Mouse (Mus musculus): ENCODE results near the gene Nhlh1.
A peak's percentile ranks its signal among the peaks of the same experiment; 100 is the strongest.

The Nhlh1 gene

GRCm38 (mm10) chr1:172016660-172017516, 40.5 kb downstream of the Nhlh1 start:
- no peak for DNase-seq (ENCODE audit: low spot score in 2 of 2)

DNA sequence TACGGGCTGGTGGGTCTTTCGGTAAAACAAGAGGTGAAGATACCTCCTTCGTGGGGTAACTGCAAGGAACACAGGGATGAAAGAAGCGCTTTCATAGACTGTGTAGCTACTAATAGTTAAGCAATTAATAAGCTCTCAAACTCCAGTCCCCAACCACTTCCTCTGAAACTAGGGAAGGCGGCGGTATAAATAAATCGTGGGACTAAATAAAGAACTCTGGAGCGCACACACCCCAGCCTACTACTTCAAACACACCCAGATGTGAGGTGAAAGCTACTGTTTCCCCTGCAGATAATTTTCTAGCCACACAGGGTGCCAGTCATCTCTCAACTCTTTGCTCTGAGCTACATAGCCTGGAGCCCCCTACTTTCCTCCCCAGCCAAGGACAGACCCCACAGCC, 41.3 kb downstream of the Nhlh1 start:
- no peak for DNase-seq (ENCODE audit: low spot score in 2 of 2)

DNA sequence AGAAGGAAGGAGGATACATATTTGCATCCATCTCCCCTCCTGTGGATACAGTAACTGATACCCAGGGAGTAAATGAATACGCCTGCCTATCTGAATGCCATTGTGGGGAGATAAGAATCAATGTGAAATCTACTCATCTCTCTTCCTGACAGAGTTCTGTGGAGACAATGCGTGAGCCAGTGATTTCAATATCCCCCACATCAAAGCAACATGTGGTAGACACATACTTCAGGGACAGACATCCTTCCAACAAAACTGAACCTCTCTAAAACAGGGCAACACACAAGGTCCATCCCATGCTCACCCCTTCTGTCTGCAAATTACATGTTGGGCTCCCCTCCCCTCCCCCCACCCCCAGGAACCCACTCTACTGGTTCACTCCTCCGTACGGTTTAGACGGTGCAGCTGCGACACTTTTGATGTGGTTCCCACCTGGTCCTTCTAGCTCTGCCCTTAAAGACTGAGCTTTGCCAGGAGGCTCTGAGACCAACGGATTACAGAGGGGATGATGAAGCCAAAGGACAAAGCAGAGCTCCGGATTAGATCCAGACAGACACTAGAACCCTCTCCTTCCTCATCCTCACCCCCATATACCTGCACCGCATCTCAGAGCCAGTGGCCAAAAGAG, 41.9 kb downstream of the Nhlh1 start:
- DNase-seq (ENCODE audit: low spot score in 2 of 2) = no peak

GRCm38 (mm10) chr1:172014771-172015170, 42.6 kb downstream of the Nhlh1 start:
- DNase-seq (ENCODE audit: low spot score in 2 of 2) = no peak

DNA sequence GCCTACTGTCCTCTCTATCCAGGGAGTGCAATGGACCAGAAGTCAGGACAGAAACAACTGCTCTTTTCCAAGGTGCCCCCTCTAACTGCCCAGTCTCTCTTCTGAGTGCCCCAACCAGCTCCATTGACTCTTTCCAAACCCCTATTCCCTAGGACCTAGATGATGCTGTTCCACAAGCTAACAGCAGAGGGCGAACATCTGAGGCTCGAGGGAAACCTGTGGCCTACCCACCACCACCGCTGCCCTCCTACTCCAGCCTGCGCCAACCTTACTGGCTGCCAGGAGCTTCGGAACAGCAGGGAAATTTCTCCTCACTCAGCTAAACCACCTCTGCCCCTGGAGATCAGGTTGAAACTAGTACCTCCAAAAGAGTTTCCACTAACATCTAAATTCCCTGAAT, 45.3 kb downstream of the Nhlh1 start:
- DNase-seq (ENCODE audit: low spot score in 2 of 2) = peak; percentile 61 to 67

DNA sequence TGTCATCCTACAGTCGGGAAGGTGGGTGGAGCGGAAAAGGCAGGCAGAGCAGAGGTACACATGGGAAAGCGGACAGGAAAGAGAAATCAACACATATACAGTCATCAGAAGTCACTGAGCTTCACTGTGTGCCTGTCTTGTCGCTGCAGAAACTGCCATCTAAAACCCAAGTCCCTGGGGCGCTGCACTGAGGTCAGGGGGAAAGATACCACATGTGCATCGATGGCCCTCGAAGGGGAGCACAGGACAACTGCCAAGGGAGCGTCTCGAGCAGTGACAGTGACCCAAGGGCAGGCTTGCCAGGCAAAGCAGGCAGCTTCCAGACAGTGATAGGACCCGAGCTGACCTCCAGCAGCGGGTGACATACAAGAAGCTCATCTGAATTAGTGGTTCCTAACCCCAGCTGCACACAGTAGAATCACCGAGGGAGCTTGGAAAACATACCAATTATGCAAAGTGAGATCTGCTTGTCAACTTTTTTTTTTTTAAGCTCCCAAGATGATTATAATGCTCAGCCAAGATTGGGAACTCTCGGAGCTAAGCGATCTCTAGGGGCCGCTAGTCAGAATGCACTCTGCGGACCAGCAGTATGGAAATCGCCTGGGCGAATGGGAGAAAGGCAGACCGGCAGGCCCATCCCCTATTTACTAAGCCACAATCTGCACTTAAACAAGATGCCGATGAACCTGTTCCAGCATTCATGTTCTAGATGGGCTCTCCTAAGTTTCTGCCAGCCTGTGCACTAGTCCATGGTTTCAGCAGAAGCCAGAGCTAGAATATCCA, 47.1 kb downstream of the Nhlh1 start:
- DNase-seq (ENCODE audit: low spot score in 2 of 2) = no peak

DNA sequence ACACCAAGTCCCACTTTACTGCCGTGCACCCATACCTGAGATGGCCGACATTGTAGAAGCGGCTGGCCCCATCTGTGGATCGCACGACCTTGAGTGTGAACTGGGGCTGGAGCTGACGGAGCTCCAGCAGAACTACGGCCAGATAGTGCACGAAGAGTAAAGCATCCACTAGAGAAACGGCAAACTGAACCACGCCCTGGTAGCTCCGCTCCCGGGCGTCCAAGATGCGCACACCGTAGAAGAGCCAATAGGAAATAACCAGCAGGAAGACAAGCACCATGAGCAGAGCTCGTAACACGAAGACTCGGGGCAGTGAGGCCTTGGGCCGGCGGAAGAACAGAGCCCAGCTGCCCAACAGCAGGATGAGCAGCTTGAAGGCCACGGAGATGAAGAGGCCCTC, 48.0 kb downstream of the Nhlh1 start:
- DNase-seq (ENCODE audit: low spot score in 2 of 2) = no peak

DNA sequence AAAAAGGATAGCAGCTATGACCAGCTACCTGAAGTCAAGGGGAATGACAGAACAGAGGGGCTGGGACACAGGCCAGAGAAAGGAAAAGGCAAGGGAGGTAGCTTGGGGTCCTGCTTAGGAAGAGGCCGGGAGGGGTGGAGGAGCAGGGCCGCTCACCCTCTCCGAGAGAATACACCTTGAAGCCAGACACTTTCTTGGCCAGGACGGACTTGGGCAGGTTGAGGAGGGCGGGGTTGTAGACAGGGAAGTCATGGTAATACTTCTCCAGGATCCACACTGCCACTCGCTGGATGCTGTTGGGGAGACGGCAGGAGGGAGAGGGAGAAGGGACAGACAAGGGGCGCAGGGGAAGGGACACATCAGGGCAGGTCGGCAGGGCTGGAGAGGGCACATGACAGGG, 49.0 kb downstream of the Nhlh1 start:
- no peak for DNase-seq (ENCODE audit: low spot score in 2 of 2)

- DNase-seq (ENCODE audit: low spot score in 2 of 2) = no peak
Measured at GRCm38 (mm10) chr1:172007761-172008160, 49.6 kb downstream of the Nhlh1 start.
